ENCODE assay signal across 17 mouse cellular contexts in the genomic region with DNA sequence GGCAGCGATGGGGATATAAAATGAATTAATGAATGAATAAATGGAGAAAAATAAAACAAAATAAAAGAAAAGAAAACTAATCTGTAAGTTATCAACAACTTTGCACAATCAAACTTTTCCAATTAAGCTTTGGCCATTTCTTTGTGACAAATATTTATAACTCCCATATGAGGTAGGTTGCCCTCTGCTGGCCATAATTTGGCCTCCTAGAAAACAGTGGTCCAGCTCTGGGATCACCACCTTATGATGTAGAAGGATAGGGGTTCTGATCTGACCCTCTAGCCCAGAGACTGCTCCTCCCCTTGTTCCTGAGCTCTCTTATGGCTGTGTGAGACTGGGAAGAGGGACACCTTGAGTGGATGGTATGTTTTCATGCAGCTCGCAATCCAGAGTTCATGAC. TPM values are rescaled to one million over a fixed set of nuclear protein-coding genes. Genes with fewer than 3 reads are reported as not detected.
DNase-seq lines count a peak whose midpoint lies in the region; ATAC-seq and TF ChIP-seq lines count a peak whose summit lies in the region.
"Had no signal": no experiment of that assay in that cellular context is flagged by ENCODE, and none has a peak within 500 bp of the region (broad histone marks: within the 10 kb centered on the region; RNA-seq: fewer than 3 reads in every experiment).

No protein-coding gene starts in this region.

- H3K4me1 ChIP-seq in forebrain, postnatal 0 days (ENCODE audit: insufficient read depth) = no peaks in the 10 kb centered on the region
- H3K4me1 ChIP-seq in forebrain, embryonic 10.5 days = no peaks in the 10 kb centered on the region
- H3K4me1 ChIP-seq in E14TG2a.4 (replicated peaks; ENCODE audit: low read depth, low read length) = no peaks in the 10 kb centered on the region
- H3K4me1 ChIP-seq: heart, embryonic 13.5 days; hindbrain, embryonic 13.5 days; limb, embryonic 15.5 days; stomach, embryonic 15.5 days had no signal

- no peak overlapping the region for H3K9ac ChIP-seq in forebrain, postnatal 0 days
- H3K9ac ChIP-seq: heart, embryonic 13.5 days; hindbrain, embryonic 13.5 days; limb, embryonic 15.5 days; stomach, embryonic 15.5 days had no signal

- H3K27me3 ChIP-seq in forebrain, postnatal 0 days (ENCODE audit: insufficient read depth, low read length) = no peaks in the 10 kb centered on the region
- no peaks in the 10 kb centered on the region for H3K27me3 ChIP-seq in forebrain, embryonic 10.5 days (ENCODE audit: poor library complexity, severe bottlenecking)
- H3K27me3 ChIP-seq in E14TG2a.4 (ENCODE audit: insufficient read depth, low read length) = no peaks in the 10 kb centered on the region
- H3K27me3 ChIP-seq: heart, embryonic 13.5 days; hindbrain, embryonic 13.5 days; limb, embryonic 15.5 days; stomach, embryonic 15.5 days had no signal

- no peak overlapping the region for H3K4me2 ChIP-seq in forebrain, postnatal 0 days (ENCODE audit: low read depth)
- H3K4me2 ChIP-seq: heart, embryonic 13.5 days; hindbrain, embryonic 13.5 days; limb, embryonic 15.5 days; stomach, embryonic 15.5 days had no signal

- ATAC-seq in forebrain, postnatal 0 days = no peak
- peak; percentile 48; the same call in 1 of the 2 replicates for ATAC-seq in megakaryocyte progenitor cell, adult 5-6 weeks (replicated peaks; ENCODE audit: poor library complexity)
- ATAC-seq: forebrain, embryonic 16.5 days had no signal

- H3K36me3 ChIP-seq in forebrain, postnatal 0 days (ENCODE audit: insufficient read depth) = no peaks in the 10 kb centered on the region
- H3K36me3 ChIP-seq in forebrain, embryonic 10.5 days (replicated peaks) = no peaks in the 10 kb centered on the region
- H3K36me3 ChIP-seq in E14TG2a.4 (ENCODE audit: insufficient read depth, low read length) = no peaks in the 10 kb centered on the region
- H3K36me3 ChIP-seq: heart, embryonic 13.5 days; hindbrain, embryonic 13.5 days; limb, embryonic 15.5 days; stomach, embryonic 15.5 days had no signal

- no peak overlapping the region for H3K27ac ChIP-seq in forebrain, postnatal 0 days (ENCODE audit: low read depth, low read length)
- no peak overlapping the region for H3K27ac ChIP-seq in forebrain, embryonic 10.5 days
- no peak overlapping the region for H3K27ac ChIP-seq in left cerebral cortex, adult 2 months
- H3K27ac ChIP-seq: heart, embryonic 13.5 days; hindbrain, embryonic 13.5 days; limb, embryonic 15.5 days; macrophage; stomach, embryonic 15.5 days had no signal

- no peaks in the 10 kb centered on the region for H3K9me3 ChIP-seq in forebrain, postnatal 0 days (ENCODE audit: low read length)
- H3K9me3 ChIP-seq in forebrain, embryonic 10.5 days = no peaks in the 10 kb centered on the region
- peaks cover 23% of the 10 kb centered on the region; the same call in 1 of the 2 replicates for H3K9me3 ChIP-seq in E14TG2a.4 (ENCODE audit: low read length)
- H3K9me3 ChIP-seq: heart, embryonic 13.5 days; hindbrain, embryonic 13.5 days; limb, embryonic 15.5 days; stomach, embryonic 15.5 days had no signal

- H3K4me3 ChIP-seq in forebrain, postnatal 0 days (ENCODE audit: low read depth, low read length) = no peak overlapping the region
- H3K4me3 ChIP-seq in forebrain, embryonic 10.5 days = no peak overlapping the region
- H3K4me3 ChIP-seq in left cerebral cortex, adult 2 months = no peak overlapping the region
- no peak overlapping the region for H3K4me3 ChIP-seq in E14TG2a.4 (replicated peaks; ENCODE audit: low read length)
- H3K4me3 ChIP-seq: heart, embryonic 13.5 days; hindbrain, embryonic 13.5 days; limb, embryonic 15.5 days; stomach, embryonic 15.5 days had no signal

- TF ChIP-seq CTCF in forebrain, postnatal 0 days (IDR thresholded peaks at IDR 0.05; ENCODE audit: low read depth) = 0 out of 2 replicates have a peak, but pooled peaks have one; percentile 23
- TF ChIP-seq CTCF in left cerebral cortex, adult 2 months (IDR thresholded peaks at IDR 0.05) = peak; percentile 37
- TF ChIP-seq CTCF in E14TG2a.4 (conservative IDR thresholded peaks at IDR 0.05; ENCODE audit: low read length) = peak; percentile 22; the same call in 1 of the 2 replicates

- WGBS in forebrain, postnatal 0 days = 94% methylated on average over 2 of the region's 2 CpGs
- WGBS in forebrain, embryonic 10.5 days = 79% methylated on average over 2 of the region's 2 CpGs

- intact Hi-C loops in left cerebral cortex, adult 2 months (cut with DNase I) = no loop called here
- intact Hi-C loops in left cerebral cortex, postnatal 14 days (cut with DNase I) = no loop called here

- DNase-seq in forebrain, postnatal 0 days = no peak
- no peak for DNase-seq in forebrain, embryonic 10.5 days (ENCODE audit: extremely low spot score, low spot score)
- DNase-seq in left cerebral cortex, adult 2 months (ENCODE audit: extremely low spot score in 1 of 2, low spot score in 2 of 2) = no peak
- DNase-seq in left cerebral cortex, postnatal 14 days (ENCODE audit: low spot score in 2 of 2) = no peak
- no peak for DNase-seq in neural tube, embryonic 10.5 days (ENCODE audit: extremely low spot score, low spot score)
- DNase-seq: adrenal gland, postnatal 25 days; gastrocnemius, postnatal 25 days; right cerebral cortex, postnatal 14 days; thymus, postnatal 25 days had no signal

RNA-seq across cellular contexts. Expression of gene Cyp4x1, which starts 20.6 kb away (rescaled TPM):
- total RNA-seq in forebrain, postnatal 0 days (2014; rRNA removed) = 14.4 and 18.7 TPM in 2 replicates
- 4.3 and 8.9 TPM in 2 replicates for polyA plus RNA-seq in forebrain, postnatal 0 days (2015; fragmentation: Nextera tagmentation; extraction: Ambion mirVana)
- polyA plus RNA-seq in forebrain, embryonic 10.5 days (2016; fragmentation: Nextera tagmentation; extraction: Ambion mirVana) = 0.07 and 0.12 TPM in 2 replicates
- total RNA-seq in left cerebral cortex, adult 2 months (2021) = 10 to 100 TPM; 12.7 to 14.6 TPM
- total RNA-seq in left cerebral cortex, postnatal 14 days (2021) = 10 to 100 TPM; 15.1 to 16.1 TPM
- not detected in 2 replicates for total RNA-seq in megakaryocyte progenitor cell, adult 5-6 weeks (2015)
- not detected in 2 replicates for total RNA-seq in megakaryocyte progenitor cell, adult 5-6 weeks (2017)
- total RNA-seq: adrenal gland, postnatal 25 days; gastrocnemius, postnatal 25 days had no signal
- polyA plus RNA-seq: limb, embryonic 15.5 days; macrophage had no signal

Comparison
In these comparisons a context has a peak if more than half of its experiments do, and no peak if none do; other contexts are left out.
1. RNA of gene Cyp4x1, which starts 20.6 kb away (total RNA-seq): 14.4 to 18.7 TPM in forebrain, postnatal 0 days, 15.1 to 16.1 TPM in left cerebral cortex, postnatal 14 days and 12.7 to 14.6 TPM in left cerebral cortex, adult 2 months; not detected in megakaryocyte progenitor cell, adult 5-6 weeks; every median in the first group is over 10 times any median in the second.
2. Peak in every context shown above with its lines, with median percentiles within 50 percentile points of each other: CTCF ChIP-seq.